Mouse (Mus musculus) inflammation-experienced regulatory T-cells, adult 6 months (primary cell): Measurements from ENCODE around the gene Ager. TPM values are rescaled to one million over a fixed set of nuclear protein-coding genes. Genes with fewer than 3 reads are reported as not detected.

Source experiments
- ATAC-seq: one replicate; pipeline ENCODE4 v1.8.0; 2017
- polyA plus RNA-seq, 3 experiments: library from polyadenylated mRNA; unstranded; fragments of 100-300 nt; shearing (Covaris generic); gene quantifications; one replicate each; pipeline ENCODE4 v1.2.1; 2017

Ager gene
- polyA plus RNA-seq, 3 experiments from 2014 or later = 0.58 to 3.7 (median 2.3) TPM

GRCm38 (mm10) chr17:34585877-34586771 is 11.5 kb upstream of the Ager start:
- ATAC-seq = no peak

GRCm38 (mm10) chr17:34586796-34587422 is 10.8 kb upstream of the Ager start:
- ATAC-seq = peak; percentile 62

- peak; percentile 76 for ATAC-seq
These were observed 10.2 kb upstream of the Ager start for GRCm38 (mm10) chr17:34587423-34587811.

GRCm38 (mm10) chr17:34587814-34588213 is 9.8 kb upstream of the Ager start:
- ATAC-seq = no peak

GRCm38 (mm10) chr17:34588767-34589166 is 8.9 kb upstream of the Ager start:
- no peak for ATAC-seq

GRCm38 (mm10) chr17:34589206-34589605 is 8.5 kb upstream of the Ager start:
- ATAC-seq = no peak

GRCm38 (mm10) chr17:34589681-34590101 is 8.0 kb upstream of the Ager start, which contains the start of gene Gpsm3:
Gene Gpsm3, plus strand, starts transcription at chr17:34589806.
- ATAC-seq = peak; percentile 50

- no peak for ATAC-seq
These were observed 7.3 kb upstream of the Ager start for GRCm38 (mm10) chr17:34590154-34590987.

GRCm38 (mm10) chr17:34591029-34591993 is 6.4 kb upstream of the Ager start, which contains the start of gene Pbx2:
Gene Pbx2, plus strand, starts transcription at chr17:34591266.
- ATAC-seq = no peak

GRCm38 (mm10) chr17:34591994-34592375 is 5.7 kb upstream of the Ager start:
- ATAC-seq = peak; percentile 51

- no peak for ATAC-seq
These were observed 4.8 kb upstream of the Ager start for GRCm38 (mm10) chr17:34592581-34593549.

- ATAC-seq = no peak
These were observed 3.7 kb upstream of the Ager start for GRCm38 (mm10) chr17:34593752-34594525.

- ATAC-seq = no peak
These were observed 1.6 kb upstream of the Ager start for GRCm38 (mm10) chr17:34596098-34596497.

GRCm38 (mm10) chr17:34599891-34600290 is 2.2 kb downstream of the Ager start:
- no peak for ATAC-seq

- ATAC-seq = no peak
These were observed 4.1 kb downstream of the Ager start for GRCm38 (mm10) chr17:34601796-34602195.

- peak; percentile 82 for ATAC-seq
These were observed 5.9 kb downstream of the Ager start, which contains the start of gene Rnf5 for GRCm38 (mm10) chr17:34603375-34604060. Gene Rnf5, minus strand, starts transcription at chr17:34603690.

- peak; percentile 71 for ATAC-seq
These were observed 6.4 kb downstream of the Ager start, which contains the start of gene Agpat1 for GRCm38 (mm10) chr17:34604061-34604508. Gene Agpat1, plus strand, starts transcription at chr17:34604262.

GRCm38 (mm10) chr17:34604511-34605237 is 7.0 kb downstream of the Ager start:
- ATAC-seq = no peak
